Mouse (Mus musculus) megakaryocyte, adult 5-6 weeks (primary cell): ENCODE results near the gene Pip5k1b. TPM values are rescaled to one million over a fixed set of nuclear protein-coding genes. Genes with fewer than 3 reads are reported as not detected.

Experiments
- ATAC-seq: 2 replicates; pipeline ENCODE4 v1.8.0; 2016; ENCODE audit warnings: mild to moderate bottlenecking, inconsistent platforms; ENCODE audit not compliant: poor library complexity, severe bottlenecking
- total RNA-seq, 2 experiments: library from RNA; stranded (forward) in 1 of 2; stranded (reverse) in 1 of 2; fragments of 153-499, 151-499 nt in 1 of 2; fragments of 221-1000, 200-1000 nt in 1 of 2; gene quantifications; 2 replicates each; pipeline versions ENCODE4 v1.2.3 to v1.2.4; 2015 to 2017

Gene Pip5k1b
- total RNA-seq, 2 experiments from 2014 or later, result 4.4 to 4.9 TPM

DNA sequence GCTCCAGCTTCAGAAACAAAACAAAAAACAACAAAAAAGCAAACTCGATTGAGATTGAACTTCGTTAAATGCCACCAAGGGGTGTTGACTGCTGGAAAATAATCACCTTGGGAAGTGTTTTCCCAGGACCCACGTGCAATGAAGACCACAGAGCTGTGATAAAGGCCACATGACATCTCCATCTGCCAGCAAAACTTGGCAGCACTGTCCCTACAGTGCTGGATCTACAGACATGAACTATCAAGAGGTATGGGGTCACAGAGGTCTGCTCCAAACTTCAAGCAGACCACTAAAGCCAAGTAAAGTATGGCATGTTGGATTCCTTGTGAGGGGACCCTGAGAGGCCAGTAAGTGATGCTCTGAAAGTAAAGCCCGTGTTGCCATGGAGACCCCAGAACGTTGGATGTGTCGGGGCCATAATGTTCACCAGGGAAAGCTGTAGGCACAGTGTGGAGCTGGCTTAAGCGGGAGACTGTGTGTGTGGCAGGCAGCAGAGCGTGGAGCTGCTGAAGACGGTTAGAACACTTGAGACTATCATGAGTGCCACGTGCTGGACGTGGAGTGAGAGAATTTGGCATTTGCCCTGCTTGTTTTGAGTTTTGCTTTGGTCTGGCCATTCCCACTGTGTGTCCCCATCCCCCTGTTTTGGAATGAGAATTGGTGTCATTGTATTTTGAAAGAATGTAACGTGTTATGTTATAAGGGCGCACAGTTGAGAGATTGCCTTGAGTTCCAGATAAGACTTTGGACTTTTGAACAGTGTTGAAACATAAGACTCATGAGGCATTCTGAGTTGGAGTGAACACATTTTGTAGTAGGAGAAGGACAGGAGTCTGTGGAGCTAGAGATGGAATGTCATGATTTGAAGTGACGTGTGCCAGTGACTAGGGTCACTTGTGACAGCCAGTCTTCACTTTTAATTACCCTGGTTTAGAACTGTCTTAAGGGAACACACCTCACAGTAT, 12.0 kb downstream of the Pip5k1b start:
- no peak for ATAC-seq

GRCm38 (mm10) chr19:24542293-24542675, 13.4 kb downstream of the Pip5k1b start:
- no peak for ATAC-seq

GRCm38 (mm10) chr19:24541669-24542292, 13.9 kb downstream of the Pip5k1b start:
- ATAC-seq, result no peak

- no peak for ATAC-seq
Measured at GRCm38 (mm10) chr19:24540952-24541668, 14.6 kb downstream of the Pip5k1b start.

DNA sequence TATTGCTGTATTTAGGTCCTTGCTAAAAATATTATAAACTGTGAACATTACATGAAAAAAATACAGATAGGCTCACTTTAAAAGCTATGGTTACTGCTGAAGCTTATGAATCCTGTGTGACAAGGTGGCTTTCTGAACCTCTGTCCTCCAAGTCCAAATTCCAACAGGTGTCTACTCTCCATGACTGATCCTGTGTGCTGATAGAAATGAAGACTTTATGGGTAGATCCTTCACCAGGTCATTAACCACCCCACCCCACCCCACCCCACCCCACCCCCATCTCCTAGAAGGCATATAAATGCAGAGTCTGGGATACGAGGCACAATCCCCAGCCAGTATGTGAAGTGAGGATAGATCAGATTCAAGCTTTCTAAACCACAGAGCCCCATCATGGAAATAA, 16.6 kb downstream of the Pip5k1b start:
- no peak for ATAC-seq

- ATAC-seq, result no peak
Measured at GRCm38 (mm10) chr19:24538181-24538580, 17.5 kb downstream of the Pip5k1b start.

DNA sequence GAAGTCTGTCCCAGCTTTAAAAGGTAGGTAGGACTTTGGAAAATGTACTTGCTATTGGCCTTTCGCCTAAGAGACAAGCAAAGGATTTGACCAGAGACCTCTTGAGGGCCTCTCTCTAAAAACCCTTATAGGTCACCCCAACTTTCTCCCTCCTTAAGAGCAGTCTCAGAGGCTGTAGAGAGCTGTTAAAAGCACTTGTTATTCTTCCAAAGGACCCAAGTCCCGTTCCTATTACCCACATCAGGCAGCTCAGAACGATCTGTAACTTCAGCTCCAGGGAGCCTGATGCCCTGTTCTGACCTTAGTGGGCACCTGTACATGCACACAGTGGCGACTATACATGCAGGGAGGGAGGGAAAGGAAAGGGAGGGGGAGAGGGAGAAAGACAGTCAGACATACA, 18.0 kb downstream of the Pip5k1b start:
- ATAC-seq, result no peak

- no peak for ATAC-seq
Measured at GRCm38 (mm10) chr19:24536920-24537319, 18.8 kb downstream of the Pip5k1b start.

GRCm38 (mm10) chr19:24536280-24536679, 19.4 kb downstream of the Pip5k1b start:
- ATAC-seq, result no peak

- no peak for ATAC-seq
Measured at GRCm38 (mm10) chr19:24535161-24535560, 20.5 kb downstream of the Pip5k1b start.

DNA sequence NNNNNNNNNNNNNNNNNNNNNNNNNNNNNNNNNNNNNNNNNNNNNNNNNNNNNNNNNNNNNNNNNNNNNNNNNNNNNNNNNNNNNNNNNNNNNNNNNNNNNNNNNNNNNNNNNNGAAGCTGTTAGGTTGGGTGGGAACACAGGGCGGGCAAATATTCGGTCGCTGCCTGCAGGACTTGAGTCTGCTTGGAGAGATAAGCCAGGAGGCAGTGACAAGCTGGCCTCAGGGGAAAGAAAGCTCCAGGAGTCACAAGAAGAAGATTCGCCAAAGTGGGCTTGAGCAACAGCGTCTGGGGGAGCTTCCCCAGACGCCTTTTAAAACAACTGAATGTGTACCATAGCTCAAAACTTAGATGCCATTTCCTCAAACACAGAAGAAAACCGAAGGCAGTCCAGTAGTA, 20.9 kb downstream of the Pip5k1b start:
- no peak for ATAC-seq

DNA sequence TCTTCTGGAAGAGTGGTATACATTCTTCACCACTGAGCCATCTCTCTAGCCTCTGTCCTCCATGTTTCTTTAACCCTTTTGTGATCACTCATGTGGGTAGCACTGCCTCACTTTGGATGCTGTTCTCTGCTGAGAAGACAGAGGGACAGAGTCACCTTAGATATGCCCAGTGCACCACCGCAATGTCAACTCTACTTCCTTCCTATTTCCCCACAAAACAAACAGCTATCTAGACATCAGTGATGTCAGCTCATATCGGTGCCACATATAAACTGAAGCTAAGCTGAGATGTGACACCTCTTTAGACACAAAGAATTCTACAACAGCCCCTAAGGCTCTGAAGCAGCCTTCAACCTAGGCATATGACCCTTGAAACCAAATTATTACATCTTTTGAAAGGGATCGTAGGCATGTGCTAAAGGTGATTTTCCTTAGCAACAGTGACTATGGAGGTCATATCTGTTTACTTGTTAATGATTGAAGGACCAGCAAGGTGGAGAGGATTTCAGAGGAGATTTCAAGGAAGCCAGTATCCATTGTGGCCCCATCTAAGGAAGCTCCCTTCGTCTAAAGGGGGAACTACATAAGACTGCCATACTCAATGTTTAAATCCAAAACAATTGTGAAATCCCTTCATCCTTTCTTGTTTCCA, 26.6 kb downstream of the Pip5k1b start:
- ATAC-seq, result peak; percentile 63

GRCm38 (mm10) chr19:24528129-24528730, 27.4 kb downstream of the Pip5k1b start:
- ATAC-seq, result no peak

- no peak for ATAC-seq
Measured at GRCm38 (mm10) chr19:24527613-24527948, 28.1 kb downstream of the Pip5k1b start.

DNA sequence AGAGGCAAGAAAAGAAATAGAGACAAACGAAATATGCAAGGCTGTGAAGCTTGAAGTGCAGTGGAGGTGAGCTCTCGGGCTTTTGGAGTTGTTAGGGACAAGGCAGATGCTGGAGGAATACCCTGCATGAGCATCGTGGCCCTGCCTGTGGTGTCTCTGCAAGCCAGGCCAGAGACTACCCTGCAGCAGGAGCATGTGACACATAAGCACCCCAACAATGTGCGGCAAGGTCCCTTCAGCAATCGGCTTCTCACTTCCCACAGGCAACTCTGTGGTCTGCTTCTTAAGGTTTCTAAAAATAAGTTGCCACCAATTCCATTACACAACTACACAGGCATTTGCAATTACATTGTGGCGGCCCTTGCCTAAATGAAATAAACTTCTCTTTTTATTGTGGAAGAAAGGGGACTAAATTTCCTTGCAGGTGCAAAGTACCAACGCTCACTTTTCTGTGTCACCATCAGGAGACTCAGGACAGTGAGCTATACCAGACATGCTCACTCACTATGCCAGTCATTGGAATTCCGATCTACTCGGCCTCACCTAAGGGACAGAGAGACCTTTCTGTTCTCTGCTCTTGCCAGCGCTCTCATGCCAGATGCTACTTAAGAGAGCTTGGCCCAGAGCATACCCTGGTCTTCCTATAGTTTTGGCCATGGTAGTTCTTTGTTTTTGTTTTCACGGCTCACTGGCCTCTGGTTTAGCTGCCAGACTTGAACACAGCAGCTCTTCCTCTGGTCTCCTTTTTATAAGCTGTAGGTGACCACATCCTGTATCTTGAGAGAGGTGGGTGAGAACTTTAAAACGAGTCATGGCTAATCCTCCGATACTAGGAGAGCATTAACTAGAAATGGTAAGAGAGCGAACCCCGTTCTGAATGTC, 28.7 kb downstream of the Pip5k1b start:
- peak; percentile 82 for ATAC-seq

- no peak for ATAC-seq
Measured at GRCm38 (mm10) chr19:24523476-24524313, 32.0 kb downstream of the Pip5k1b start.

DNA sequence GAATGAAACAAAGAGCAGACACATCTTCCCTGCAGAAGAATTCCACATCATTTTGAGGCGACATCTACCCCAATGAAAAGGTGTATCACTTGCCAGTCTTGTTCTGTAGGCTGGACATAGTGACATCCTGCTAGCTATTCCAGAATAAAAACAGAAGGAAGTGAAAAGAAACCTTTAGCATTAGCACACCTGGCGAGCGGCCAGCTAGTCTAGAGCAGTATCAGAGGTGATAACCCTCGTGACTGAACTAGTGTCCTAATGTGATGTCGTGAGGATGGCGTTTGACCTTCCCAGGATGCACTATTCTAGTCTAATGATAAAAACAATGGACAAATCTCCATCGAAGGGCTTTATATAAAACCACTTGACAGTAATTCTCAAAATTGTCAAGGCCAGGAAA, 33.7 kb downstream of the Pip5k1b start:
- ATAC-seq, result no peak

DNA sequence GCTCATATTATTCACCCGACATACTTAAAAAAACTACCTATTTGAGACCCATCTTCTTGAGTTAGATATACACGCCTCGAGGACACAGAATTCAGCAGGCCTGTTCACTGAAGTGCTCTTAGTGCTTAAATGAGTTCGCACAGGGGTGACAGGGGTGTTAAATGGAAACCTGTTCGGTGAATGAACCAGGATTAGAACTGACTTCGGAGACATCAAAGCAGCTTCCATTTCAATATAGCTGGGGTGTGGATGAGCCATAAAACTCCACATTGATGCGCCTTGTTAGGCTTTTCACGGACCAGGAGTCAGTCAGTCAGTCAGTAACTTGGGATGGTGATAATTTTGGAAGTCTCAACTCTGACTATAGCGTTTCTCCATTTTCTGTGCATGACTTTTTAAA, 34.5 kb downstream of the Pip5k1b start:
- no peak for ATAC-seq
